Mouse (Mus musculus): ENCODE measurements around the gene Rell1.

- no peak for TF ChIP-seq MAFK (IDR thresholded peaks at IDR 0.05; ENCODE audit: insufficient read depth, low read depth, low read length)
- TF ChIP-seq ZC3H11A (IDR thresholded peaks at IDR 0.05; ENCODE audit: borderline replicate concordance, low read depth, low read length), result no peak
- TF ChIP-seq HCFC1 (IDR thresholded peaks at IDR 0.05; ENCODE audit: borderline replicate concordance, insufficient read depth, low read length), result no peak
Observed at GRCm38 (mm10) chr5:63938575-63938974, 30.1 kb downstream of the Rell1 start.
